Mouse (Mus musculus): ENCODE measurements around the gene Dock8.

The Dock8 gene

DNA sequence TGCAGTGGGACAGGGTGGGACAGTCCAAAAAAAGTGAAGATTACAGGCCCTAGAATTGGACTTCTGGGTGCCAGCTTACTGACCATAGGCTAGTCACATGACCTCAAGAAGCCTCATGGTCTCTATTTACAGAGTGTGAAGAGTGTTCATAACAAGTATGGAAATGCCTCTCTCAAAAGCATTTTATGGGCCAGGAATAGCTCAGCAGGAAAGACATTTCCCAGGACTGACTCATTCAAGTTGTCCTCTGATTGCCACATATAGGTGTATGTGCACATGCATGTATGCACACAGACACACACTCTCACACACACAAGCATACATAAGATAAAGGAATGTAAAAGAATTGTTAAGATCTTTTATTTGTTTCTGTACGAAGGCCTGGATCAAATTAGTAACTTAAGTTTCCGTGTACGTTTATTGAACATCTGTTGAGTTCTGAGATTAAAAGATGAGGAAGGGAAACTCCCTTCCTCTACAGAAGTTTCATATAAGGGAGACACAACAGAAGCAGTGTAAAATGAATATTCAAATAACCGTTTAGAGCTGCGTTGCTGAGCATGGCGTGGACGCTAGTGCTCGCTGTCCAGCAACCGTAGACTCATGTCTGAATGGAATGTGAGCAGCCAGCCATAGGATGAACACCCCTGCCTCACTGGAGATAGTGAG, 63.0 kb downstream of the Dock8 start:
- no peak for DNase-seq (ENCODE audit: low spot score)

DNA sequence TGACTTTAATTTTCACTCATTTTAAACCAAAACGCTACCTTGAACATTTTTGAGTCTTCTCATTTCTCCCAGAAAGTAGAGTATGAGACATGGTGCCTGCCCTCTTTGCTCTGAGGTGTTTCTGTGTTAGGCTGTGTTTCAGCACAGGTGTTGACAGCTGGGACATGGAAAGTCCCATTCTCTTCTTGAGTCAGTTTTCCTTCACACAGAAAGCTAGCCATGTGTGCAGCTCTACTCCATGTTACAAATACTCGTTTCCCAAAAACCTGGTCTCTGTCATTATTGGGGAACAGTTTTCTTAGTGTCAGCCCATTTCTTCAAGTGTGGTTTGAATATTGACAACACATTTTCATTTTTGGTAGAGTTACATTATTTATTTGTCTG, 63.5 kb downstream of the Dock8 start:
- DNase-seq (ENCODE audit: low spot score), result no peak

DNA sequence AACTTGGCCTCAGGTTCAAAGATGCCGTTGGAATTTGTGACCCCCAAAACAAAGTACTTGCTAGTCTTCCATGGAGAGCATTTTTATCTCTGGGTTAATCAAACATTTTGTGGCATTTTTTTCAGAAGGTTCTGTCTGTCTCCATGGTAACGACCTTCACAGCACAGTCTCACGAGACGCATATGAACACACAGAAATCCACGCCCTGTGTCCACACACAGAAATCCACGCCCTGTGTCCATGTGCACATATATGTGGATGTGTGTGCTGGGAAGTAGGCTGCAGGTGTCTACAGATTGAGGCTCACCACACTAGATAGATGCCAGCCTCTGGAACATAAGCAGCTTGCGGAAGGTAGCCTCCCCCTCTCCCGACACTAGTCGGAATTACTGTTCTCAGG, 66.9 kb downstream of the Dock8 start:
- no peak for DNase-seq (ENCODE audit: low spot score)

DNA sequence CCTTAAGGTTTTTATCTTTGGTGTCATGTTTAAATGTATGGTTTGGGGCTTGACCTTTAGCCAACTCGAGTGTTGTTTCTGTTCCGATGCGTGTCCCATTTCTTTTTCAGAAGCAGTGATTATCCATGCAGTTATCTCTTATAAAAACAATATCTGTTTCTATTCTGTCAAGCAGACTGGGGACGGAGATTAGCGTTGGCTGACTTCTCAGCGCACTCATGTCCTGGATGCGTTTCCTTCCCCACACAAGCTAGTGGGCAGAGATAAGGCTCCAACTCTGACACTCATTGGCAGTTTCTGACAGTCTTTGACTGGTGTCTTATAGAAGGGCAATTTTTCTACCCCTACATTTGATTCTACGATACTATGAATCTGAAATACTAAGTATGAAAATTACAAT, 69.2 kb downstream of the Dock8 start:
- DNase-seq (ENCODE audit: low spot score), result no peak

DNA sequence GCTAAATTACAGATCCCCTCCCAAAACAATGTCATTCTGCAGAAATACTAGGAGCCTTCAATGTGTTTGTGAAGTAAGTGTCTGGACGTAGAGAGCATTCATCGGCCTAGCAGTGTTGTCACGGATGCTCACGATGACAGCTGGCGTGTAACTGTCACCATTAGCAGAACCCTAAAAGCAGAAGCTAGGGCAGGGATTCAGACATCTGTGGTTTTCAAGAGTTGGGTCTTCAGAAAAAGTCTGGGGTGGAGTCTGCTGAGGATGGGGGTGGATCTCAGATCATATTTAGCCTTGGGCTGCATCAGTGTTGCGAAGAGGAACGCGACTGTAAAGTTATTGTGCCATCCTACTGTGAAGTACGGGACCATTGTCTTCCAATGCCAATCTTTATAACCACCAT, 73.2 kb downstream of the Dock8 start:
- DNase-seq (ENCODE audit: low spot score), result no peak

DNA sequence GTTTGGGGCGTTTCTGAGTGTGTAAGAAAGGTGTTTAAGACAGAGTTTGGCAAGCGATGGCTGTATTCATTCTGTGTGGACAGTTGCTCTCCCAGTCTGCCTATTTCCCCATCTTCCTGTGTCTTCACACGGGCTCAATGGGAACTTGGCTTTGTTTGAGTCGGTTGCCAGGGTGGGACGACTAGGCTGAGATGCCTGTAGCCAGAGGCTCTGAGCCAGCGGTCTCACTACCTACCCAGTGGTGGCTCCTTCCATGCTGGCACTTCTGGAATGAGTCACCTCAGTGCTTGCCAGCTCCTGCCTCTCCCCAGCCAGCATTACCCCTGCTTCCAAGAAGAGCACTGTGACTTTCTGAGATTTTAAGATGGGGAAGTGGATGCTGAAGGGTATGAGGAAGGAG, 75.4 kb downstream of the Dock8 start:
- DNase-seq (ENCODE audit: low spot score), result no peak

DNA sequence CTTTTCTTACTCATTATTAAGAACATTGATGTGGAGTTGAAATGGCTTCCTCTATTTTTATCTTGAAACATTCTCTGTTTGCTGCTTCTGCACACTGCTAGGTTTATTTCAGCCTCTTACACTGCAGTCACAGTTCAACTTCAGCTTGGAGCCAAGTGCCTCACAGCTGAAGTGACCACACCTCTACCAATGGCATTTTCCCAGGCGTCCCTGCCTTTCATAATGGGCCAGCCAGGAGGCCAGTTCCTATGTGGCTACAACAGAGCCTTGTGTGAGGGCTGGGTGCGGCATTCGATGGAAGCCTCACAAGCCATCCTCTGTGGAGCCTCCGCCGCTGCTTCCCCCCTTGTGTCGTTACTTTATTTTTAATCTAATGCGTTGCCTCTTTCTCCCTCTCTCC, 78.3 kb downstream of the Dock8 start:
- no peak for DNase-seq (ENCODE audit: low spot score)

DNA sequence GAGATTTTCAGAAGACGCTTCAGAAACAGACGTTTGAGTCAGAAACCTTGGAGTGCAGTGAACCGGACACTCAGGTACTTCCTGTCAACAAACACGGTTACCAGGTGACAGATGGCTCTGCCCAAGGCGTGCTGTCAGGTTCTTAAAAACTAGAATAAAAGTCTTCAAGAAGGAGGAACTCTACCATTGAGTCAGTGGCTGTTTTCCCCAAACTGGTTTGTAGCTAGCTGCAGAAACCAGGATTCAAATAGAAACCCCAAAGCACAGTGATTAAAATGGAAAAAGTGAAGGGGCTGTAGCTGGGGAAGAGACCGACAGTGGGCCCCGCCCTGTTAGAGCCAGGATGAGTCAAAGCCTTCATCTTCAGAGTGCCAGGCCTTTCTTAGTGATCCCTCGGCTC, 78.8 kb downstream of the Dock8 start:
- DNase-seq (ENCODE audit: low spot score), result no peak

DNA sequence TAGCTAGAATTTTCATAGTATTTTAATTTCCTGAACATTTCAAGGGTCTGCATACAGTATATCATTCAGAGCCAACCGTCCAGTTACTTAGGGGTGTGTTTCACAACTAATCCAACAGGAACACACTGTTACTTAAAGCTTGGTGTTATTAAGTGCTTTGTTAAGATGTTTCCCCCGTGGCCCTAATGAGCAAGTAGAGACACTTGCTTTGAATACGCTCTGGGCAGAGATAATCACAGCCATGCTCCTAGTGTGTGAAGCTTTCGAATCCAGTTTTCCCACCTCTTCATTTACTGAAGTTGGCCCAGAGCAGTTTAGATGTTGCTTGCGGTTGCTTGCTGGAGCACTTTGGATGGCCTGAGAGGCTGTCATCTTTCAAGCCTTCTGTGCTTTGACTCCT, 80.8 kb downstream of the Dock8 start:
- DNase-seq (ENCODE audit: low spot score), result no peak

DNA sequence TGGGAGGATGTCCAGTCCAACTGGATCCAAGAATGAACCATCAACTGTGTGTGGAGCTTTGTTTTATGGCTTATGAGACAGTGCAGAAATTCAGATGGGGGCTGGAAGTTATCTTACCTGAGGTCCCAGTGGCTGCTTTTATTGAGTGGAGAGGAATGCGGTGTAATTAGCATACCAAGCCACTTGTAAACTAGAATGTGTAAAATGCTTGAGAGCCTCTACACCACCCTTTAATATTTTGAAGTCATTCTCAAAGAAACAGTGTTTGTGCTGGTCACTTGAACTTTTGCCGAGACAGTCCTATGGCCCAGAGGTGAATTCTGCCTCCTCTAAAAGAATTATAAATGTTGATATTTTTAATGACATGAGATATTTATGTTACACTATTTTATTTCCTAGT, 83.5 kb downstream of the Dock8 start:
- DNase-seq (ENCODE audit: low spot score), result no peak

DNA sequence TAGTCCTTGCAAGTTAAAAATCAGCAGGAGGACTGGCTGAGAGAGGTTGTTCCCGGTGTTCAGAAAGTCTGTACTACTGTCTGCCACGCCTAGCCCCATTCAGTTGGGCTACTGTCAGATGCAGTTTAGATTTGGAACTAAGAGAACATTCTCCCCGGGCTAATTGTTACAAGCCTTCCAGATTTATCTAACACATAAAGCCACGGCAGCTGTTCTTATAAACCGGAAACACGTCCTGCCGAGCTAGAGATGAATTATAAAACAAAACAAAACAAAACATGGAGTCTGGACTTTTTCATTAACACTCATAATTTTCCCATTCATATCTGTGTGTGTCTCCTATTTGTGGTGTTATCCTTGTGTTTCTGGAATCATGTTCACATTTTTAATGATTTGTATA, 87.8 kb downstream of the Dock8 start:
- DNase-seq (ENCODE audit: low spot score), result no peak

DNA sequence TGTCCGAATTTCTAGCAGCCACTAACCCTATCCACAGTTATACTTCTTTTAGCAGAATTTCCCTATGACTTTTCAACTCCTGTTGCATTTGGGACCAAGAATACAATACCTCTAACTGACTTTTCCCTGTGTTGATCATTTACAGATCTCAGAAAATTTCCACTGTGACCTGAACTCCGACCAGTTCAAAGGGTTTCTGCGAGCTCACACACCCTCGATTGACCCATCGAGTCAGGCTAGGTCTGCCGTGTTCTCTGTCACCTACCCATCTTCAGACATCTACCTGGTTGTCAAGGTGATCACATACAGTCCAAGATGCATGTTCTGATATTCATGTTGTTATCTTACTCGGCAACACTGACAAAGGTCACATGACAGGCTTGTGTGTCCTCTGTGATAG, 90.4 kb downstream of the Dock8 start:
- DNase-seq (ENCODE audit: low spot score), result no peak

DNA sequence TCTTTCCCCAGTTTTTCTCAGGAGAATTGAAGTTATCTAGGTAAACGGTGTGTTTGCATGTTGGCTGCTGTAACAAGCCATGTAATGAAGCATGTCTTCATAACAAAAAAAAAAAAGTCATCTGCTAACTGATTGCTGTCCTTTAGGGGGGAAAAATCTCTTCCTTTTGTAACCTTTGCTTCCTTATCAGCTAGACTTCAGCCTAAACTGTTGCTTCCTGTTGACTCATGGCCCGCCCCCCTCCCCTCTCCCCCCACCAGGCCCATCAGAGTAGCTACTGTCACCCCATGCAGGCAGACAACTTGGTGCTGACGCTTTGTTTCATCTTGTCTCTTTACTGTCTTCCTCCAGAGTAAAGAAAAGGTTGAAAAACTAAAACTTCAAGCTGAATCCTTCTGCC, 95.8 kb downstream of the Dock8 start:
- no peak for DNase-seq (ENCODE audit: low spot score)

DNA sequence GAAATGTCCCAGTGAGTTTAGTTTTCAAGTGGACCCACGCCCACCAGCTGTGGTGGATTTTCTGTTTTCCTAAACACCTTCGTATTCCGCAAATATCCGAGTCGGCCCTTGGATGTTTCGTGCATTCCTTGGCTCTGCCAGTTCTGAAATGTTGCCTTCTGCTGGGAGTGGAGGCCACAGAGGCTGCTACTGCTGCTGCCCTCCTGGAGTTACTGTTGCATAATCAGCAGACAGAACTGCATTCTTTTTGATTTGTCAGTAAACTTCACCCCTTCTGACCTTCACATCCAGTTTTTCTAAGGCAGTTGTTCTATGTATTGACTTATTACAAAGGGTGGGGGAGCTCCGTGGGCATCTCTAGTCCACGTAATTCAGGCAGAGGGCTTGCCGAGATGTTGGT, 97.0 kb downstream of the Dock8 start:
- DNase-seq (ENCODE audit: low spot score), result no peak

DNA sequence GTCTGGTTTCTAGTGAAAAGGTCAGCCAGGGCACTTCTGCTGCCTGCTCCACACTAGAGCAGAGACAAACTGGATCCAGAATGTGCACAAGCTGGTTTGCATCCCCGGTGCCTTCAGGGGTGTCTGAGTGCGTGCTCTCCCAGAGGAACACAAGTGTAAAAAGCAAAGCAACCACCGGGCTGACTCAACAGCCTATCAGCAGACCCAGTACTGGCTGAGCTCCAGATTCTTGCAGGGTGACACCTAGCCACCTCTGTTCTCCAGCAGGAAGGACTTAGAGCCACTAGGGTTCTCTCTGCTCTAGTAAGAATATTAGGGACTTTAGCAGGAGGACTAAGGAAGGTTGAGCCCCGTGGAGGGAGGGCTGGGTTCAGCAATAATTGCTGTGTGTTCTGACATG, 97.7 kb downstream of the Dock8 start:
- DNase-seq (ENCODE audit: low spot score), result no peak

DNA sequence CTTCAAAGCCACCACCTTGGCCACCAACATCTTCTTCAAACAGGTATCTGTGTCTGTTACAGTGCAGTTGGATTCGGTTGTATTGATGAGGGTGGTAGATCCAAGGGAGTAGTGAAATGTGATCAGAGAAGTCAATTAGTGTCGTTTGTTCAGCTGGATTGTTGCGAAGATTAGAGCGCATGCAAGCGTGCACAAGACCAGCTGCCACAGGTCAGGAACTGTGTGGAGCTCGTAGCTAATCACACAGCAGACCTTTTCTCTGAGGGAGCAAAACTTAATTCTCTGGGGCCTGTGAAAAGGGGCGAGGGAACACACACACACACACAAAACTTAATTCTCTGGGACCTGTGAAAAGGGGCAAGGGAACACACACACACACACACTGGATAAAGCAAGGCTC, 98.2 kb downstream of the Dock8 start:
- DNase-seq (ENCODE audit: low spot score), result no peak

DNA sequence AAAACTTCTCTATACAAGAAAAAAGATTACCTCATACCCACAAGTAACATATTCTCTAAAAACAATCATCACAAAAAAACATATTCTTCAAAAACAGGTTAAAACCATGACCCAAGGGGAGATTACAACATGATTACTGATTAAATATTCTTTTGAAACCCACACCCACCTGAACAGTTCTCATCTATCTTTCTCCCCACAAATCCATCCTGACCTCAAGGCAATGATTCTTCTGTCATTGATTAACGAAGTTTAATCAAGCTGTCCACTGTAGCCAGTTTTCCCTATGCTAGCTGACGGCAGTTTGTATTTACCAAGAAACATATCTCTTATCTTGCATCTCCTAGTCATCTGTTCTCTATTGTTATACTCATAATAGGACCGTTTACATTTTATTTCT, 98.6 kb downstream of the Dock8 start:
- no peak for DNase-seq (ENCODE audit: low spot score)

DNA sequence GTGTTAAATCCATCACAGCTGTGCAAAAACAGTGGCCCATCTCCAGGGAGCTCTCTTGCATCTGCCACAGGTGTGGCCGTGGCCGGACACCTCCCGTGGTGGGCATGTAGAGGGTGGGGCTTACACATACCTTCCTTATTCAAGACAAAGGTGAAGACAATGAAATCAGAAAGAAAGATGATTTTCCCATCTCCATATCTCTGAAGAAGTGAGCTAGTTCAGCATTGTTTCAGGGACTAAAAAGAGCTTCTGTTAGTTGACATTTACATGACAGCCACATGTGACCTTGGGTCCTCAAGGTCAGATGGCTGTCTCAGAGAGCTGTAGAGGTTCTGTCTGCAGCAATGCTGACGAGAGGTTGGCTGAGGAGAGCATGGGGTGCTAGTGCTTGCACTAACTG, 99.6 kb downstream of the Dock8 start:
- no peak for DNase-seq (ENCODE audit: low spot score)

DNA sequence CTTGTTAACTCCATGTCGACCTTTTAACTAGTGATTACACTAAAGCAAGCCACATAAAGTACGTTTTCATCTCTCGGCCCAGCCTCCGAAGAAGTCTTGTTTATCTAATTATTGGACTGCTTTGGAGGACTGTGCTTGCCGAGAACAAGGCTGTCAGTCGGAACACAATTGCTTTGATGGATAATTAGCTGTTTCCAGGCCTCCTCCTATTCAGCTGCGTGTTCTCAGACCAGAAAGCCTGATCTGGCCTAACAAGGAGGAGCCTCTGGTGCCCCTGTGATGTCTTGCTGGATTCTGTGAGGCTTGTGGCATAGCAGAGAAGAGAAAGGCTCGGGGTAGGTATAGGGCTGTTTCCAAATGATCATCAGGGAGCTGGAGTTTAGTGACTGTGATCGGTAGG, 106.3 kb downstream of the Dock8 start:
- DNase-seq (ENCODE audit: low spot score), result no peak

DNA sequence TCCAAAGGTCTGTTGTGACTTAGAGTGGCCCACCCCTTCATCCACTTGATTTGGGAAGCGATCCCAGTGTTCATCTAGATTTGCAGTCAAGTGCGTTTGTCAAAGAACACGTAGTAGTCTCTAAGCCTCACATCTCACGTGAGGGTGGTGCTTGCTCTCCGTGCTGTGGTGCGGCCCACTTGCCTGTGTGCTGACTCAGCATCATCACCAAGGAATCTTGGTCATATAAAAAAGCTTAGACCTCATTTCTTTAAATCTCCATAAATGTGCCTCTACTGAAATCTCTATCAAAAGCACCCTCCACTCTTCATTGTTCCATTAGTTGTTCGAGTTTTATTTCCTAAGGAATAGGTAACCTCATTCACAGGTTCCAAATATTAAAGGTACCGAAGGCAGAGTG, 107.0 kb downstream of the Dock8 start:
- no peak for DNase-seq (ENCODE audit: low spot score)

DNA sequence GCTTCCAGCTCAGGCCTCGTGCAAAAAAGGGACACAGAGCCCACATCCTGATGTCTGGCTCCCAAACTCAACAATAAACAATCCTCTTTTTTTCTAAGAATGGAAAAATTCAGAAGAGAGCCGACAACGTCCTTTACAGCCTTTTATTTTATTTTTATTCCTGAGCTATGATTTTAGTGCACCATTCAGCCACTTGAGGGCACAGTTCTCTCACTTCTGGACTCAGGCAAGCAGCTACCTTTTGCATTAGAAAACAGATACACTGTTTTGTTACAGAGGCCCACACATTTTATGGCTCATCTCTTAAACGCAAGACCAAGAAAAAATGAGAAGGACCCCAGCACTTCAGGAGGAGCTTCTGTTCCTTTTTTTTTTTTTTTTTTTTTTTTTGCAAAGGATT, 108.1 kb downstream of the Dock8 start:
- peak; percentile 59 for DNase-seq (ENCODE audit: low spot score)

DNA sequence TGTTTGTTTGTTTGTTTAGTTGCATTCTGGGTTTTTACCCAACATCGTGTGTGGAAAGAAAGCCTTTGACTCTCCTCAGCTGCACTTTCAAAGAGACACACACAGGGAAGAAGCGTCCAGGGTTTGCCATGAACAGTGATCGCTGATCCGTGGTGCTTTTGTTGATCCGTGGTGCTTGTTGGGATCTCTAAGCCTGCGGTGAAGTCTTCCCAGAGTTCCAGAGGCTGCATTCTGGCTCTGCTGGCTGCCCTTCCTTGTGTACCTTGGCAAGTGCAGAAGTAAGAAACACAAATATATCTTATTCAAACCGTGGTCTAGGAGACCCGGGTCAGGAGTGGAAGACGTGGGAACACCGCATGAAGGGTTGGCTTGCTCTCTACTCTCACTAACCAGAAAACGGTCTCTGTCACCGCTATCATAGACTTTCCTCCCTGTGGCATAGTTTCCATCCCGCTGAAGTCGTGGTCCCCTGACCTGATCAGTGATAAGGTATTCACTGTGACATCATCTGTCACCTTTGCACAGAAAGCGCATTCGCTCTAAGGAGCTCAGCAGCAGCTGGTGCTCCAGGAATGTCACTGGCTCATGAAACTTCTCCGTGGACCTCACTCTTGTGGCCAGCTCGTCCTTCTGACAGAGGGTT, 112.4 kb downstream of the Dock8 start:
- DNase-seq (ENCODE audit: low spot score), result no peak

DNA sequence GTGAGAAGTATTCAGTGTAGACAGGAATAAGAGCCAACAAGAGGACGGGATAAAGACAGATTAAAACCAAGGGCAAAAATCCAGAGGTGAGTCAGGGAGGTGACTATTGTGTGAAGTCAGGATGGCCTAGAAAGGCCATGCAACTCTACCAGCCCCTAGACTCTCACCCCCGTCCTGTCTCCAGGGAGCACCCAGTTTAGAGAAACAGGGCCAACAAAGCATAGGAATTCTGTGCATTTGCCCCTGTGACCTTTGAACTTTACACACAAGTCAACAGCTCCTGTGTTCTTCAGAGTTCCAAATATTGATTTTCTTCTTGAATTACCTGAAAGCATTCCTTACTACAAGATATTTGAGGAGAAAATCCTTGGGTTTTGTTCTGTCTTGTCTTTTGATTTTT, 117.6 kb downstream of the Dock8 start:
- no peak for DNase-seq (ENCODE audit: low spot score)

DNA sequence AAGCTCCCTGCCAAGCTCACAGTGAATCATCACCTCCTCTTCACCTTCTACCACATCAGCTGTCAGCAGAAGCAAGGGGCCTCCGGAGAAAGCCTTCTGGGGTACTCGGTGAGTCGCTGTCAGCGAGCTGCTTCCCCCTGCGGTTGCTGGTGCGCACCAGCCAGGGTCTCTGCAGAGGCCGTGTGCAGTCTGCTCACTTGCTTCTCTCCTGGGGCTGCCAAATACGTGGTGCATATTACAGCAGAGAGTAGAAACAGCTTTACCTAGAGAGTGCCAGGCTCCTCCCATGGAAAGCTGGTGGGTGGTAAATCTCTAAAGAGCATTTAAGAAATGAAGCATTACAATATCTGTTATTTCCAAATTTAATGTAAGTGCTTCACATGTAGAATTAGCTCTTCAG, 123.1 kb downstream of the Dock8 start:
- DNase-seq (ENCODE audit: low spot score), result no peak

Data from embryo, embryonic 10.5 days (tissue).